Mouse (Mus musculus): ENCODE measurements around the gene Grtp1. TPM values are rescaled to one million over a fixed set of nuclear protein-coding genes. Genes with fewer than 3 reads are reported as not detected.

The Grtp1 gene
- polyA plus RNA-seq, 1 experiment from 2014 or later, result 110 TPM

GRCm38 (mm10) chr8:13160691-13161090 is 39.7 kb downstream of the Grtp1 start:
- no peak for ATAC-seq
- WGBS, result 55% methylated on average over 3 of the region's 3 CpGs
- no peaks in the 10 kb centered on the region for H3K9me3 ChIP-seq (ENCODE audit: control insufficient read depth)
- H3K4me2 ChIP-seq (replicated peaks; ENCODE audit: low read depth), result peak overlapping the region; percentile 89
- H3K27me3 ChIP-seq (replicated peaks; ENCODE audit: control insufficient read depth, insufficient read depth, low read length), result no peaks in the 10 kb centered on the region
- TF ChIP-seq CTCF (IDR thresholded peaks at IDR 0.05; ENCODE audit: low read depth), result no peak
- H3K4me1 ChIP-seq (replicated peaks; ENCODE audit: control insufficient read depth, insufficient read depth, low read length), result no peaks in the 10 kb centered on the region
- peak overlapping the region; percentile 63 for H3K27ac ChIP-seq (ENCODE audit: low read depth, low read length)
- H3K4me3 ChIP-seq (ENCODE audit: low read depth, low read length), result peak overlapping the region; percentile 98
- H3K36me3 ChIP-seq (ENCODE audit: control insufficient read depth, insufficient read depth), result no peaks in the 10 kb centered on the region; the same call in 1 of the 2 replicates
- H3K9ac ChIP-seq (ENCODE audit: low read depth, low read length), result peak overlapping the region; percentile 100; the same call in 1 of the 2 replicates

GRCm38 (mm10) chr8:13159377-13159881 is 41.0 kb downstream of the Grtp1 start:
- 0% methylated on average over 44 of the region's 49 CpGs for WGBS
- TF ChIP-seq CTCF (IDR thresholded peaks at IDR 0.05; ENCODE audit: low read depth), result no peak
- Histone ChIP-seq H3K36me3 (ENCODE audit: control insufficient read depth, insufficient read depth) (no peaks in the 10 kb centered on the region; the same call in 1 of the 2 replicates), H3K9me3 (ENCODE audit: control insufficient read depth) (no peaks in the 10 kb centered on the region), H3K4me1 (replicated peaks; ENCODE audit: control insufficient read depth, insufficient read depth, low read length) (no peaks in the 10 kb centered on the region), H3K9ac (ENCODE audit: low read depth, low read length) (peak overlapping the region; percentile 100), H3K27ac (ENCODE audit: low read depth, low read length) (peak overlapping the region; percentile 96), H3K27me3 (replicated peaks; ENCODE audit: control insufficient read depth, insufficient read depth, low read length) (no peaks in the 10 kb centered on the region), H3K4me3 (ENCODE audit: low read depth, low read length) (peak overlapping the region; percentile 98), H3K4me2 (replicated peaks; ENCODE audit: low read depth) (peak overlapping the region; percentile 89)
- ATAC-seq, result peak; percentile 61

GRCm38 (mm10) chr8:13158718-13159376 is 41.6 kb downstream of the Grtp1 start, which contains the start of gene Lamp1:
TSS of gene Lamp1 (plus strand) at chr8:13159161.
- Histone ChIP-seq H3K9me3 (ENCODE audit: control insufficient read depth) (no peaks in the 10 kb centered on the region), H3K4me2 (replicated peaks; ENCODE audit: low read depth) (peak within 1 kb of the TSS; percentile 89), H3K27me3 (replicated peaks; ENCODE audit: control insufficient read depth, insufficient read depth, low read length) (no peaks in the 10 kb centered on the region), H3K9ac (ENCODE audit: low read depth, low read length) (peak within 1 kb of the TSS; percentile 100), H3K4me3 (ENCODE audit: low read depth, low read length) (peak within 1 kb of the TSS; percentile 98), H3K36me3 (ENCODE audit: control insufficient read depth, insufficient read depth) (peaks cover 3% of the 10 kb centered on the region; the same call in 1 of the 2 replicates), H3K4me1 (replicated peaks; ENCODE audit: control insufficient read depth, insufficient read depth, low read length) (no peaks in the 10 kb centered on the region), H3K27ac (ENCODE audit: low read depth, low read length) (peak within 1 kb of the TSS; percentile 96)
- no peak for TF ChIP-seq CTCF (IDR thresholded peaks at IDR 0.05; ENCODE audit: low read depth)
- under 1% methylated on average over 32 of the region's 50 CpGs for WGBS
- ATAC-seq, result peak; percentile 90

- H3K27me3 ChIP-seq (replicated peaks; ENCODE audit: control insufficient read depth, insufficient read depth, low read length), result no peaks in the 10 kb centered on the region
- no peak overlapping the region for H3K9ac ChIP-seq (ENCODE audit: low read depth, low read length)
- no peaks in the 10 kb centered on the region for H3K4me1 ChIP-seq (replicated peaks; ENCODE audit: control insufficient read depth, insufficient read depth, low read length)
- TF ChIP-seq CTCF (IDR thresholded peaks at IDR 0.05; ENCODE audit: low read depth), result no peak
- H3K9me3 ChIP-seq (ENCODE audit: control insufficient read depth), result no peaks in the 10 kb centered on the region
- no peak overlapping the region for H3K4me3 ChIP-seq (ENCODE audit: low read depth, low read length)
- H3K36me3 ChIP-seq (ENCODE audit: control insufficient read depth, insufficient read depth), result 0 out of 2 replicates have a peak, but pooled peaks cover 6% of the 10 kb centered on the region
- no peak overlapping the region for H3K4me2 ChIP-seq (replicated peaks; ENCODE audit: low read depth)
- no peak overlapping the region for H3K27ac ChIP-seq (ENCODE audit: low read depth, low read length)
- ATAC-seq, result no peak
- 71% methylated on average over 12 of the region's 12 CpGs for WGBS
Measured at GRCm38 (mm10) chr8:13156327-13157097, 43.9 kb downstream of the Grtp1 start.

GRCm38 (mm10) chr8:13155358-13155757 is 45.1 kb downstream of the Grtp1 start:
- no peak overlapping the region for H3K27ac ChIP-seq (ENCODE audit: low read depth, low read length)
- H3K4me3 ChIP-seq (ENCODE audit: low read depth, low read length), result no peak overlapping the region
- H3K9ac ChIP-seq (ENCODE audit: low read depth, low read length), result no peak overlapping the region
- ATAC-seq, result no peak
- no peak overlapping the region for H3K4me2 ChIP-seq (replicated peaks; ENCODE audit: low read depth)
- H3K36me3 ChIP-seq (ENCODE audit: control insufficient read depth, insufficient read depth), result 0 out of 2 replicates have a peak, but pooled peaks cover 11% of the 10 kb centered on the region
- H3K9me3 ChIP-seq (ENCODE audit: control insufficient read depth), result no peaks in the 10 kb centered on the region
- WGBS, result 67% methylated on average over 9 of the region's 9 CpGs
- no peaks in the 10 kb centered on the region for H3K27me3 ChIP-seq (replicated peaks; ENCODE audit: control insufficient read depth, insufficient read depth, low read length)
- TF ChIP-seq CTCF (IDR thresholded peaks at IDR 0.05; ENCODE audit: low read depth), result no peak
- no peaks in the 10 kb centered on the region for H3K4me1 ChIP-seq (replicated peaks; ENCODE audit: control insufficient read depth, insufficient read depth, low read length)

GRCm38 (mm10) chr8:13154099-13154498 is 46.3 kb downstream of the Grtp1 start:
- 78% methylated on average over 9 of the region's 9 CpGs for WGBS
- Histone ChIP-seq H3K9me3 (ENCODE audit: control insufficient read depth) (no peaks in the 10 kb centered on the region), H3K36me3 (ENCODE audit: control insufficient read depth, insufficient read depth) (0 out of 2 replicates have a peak, but pooled peaks cover 12% of the 10 kb centered on the region), H3K4me2 (replicated peaks; ENCODE audit: low read depth) (no peak overlapping the region), H3K9ac (ENCODE audit: low read depth, low read length) (no peak overlapping the region), H3K4me3 (ENCODE audit: low read depth, low read length) (no peak overlapping the region), H3K27ac (ENCODE audit: low read depth, low read length) (no peak overlapping the region), H3K4me1 (replicated peaks; ENCODE audit: control insufficient read depth, insufficient read depth, low read length) (no peaks in the 10 kb centered on the region), H3K27me3 (replicated peaks; ENCODE audit: control insufficient read depth, insufficient read depth, low read length) (no peaks in the 10 kb centered on the region)
- no peak for TF ChIP-seq CTCF (IDR thresholded peaks at IDR 0.05; ENCODE audit: low read depth)
- ATAC-seq, result no peak

All from intestine, postnatal 0 days (tissue).